Mouse (Mus musculus): Measurements from ENCODE around the gene Cd209a.

DNA sequence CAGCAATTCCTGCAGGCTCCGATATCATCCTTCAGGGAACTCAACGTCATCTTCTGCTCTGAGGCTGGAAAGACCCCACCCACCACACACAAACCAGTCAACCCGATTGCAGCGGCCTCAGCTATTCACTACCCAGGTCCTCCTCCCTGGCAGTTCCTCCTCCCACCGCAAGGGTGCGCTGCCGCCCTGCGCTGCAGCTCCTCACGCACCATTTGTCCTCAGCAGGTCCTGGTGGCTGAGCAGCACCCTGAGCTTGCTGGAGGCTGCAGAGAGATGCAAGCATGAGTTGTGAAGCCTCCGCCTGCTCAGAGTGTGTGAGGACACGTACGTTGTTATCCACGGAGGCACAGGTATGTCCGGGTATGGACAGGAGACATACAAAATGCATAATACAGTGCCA is 30.2 kb downstream of the Cd209a start:
- TF ChIP-seq CTCF (IDR thresholded peaks at IDR 0.05; ENCODE audit: low read depth, low read length) (peak; percentile 99), POLR2A (IDR thresholded peaks at IDR 0.05; ENCODE audit: extremely low read depth, insufficient read depth, low read length) (0 out of 2 replicates have a peak, but pooled peaks have one; percentile 11)
